Mouse (Mus musculus): Measurements from ENCODE around the gene Lyl1. TPM values are rescaled to one million over a fixed set of nuclear protein-coding genes. Genes with fewer than 3 reads are reported as not detected.

Lyl1 gene
- polyA plus RNA-seq, 1 experiment from 2014 or later, result 1.3 TPM

- Histone ChIP-seq H3K9me3 (ENCODE audit: control insufficient read depth, low read length) (no peaks in the 10 kb centered on the region), H3K27me3 (ENCODE audit: control insufficient read depth, insufficient read depth, low read length) (no peaks in the 10 kb centered on the region; the same call in 1 of the 2 replicates), H3K4me2 (ENCODE audit: low read depth, low read length) (no peak overlapping the region), H3K27ac (ENCODE audit: low read depth, low read length) (peak overlapping the region; percentile 73; the same call in 1 of the 2 replicates), H3K4me3 (ENCODE audit: low read depth, low read length) (no peak overlapping the region), H3K9ac (replicated peaks; ENCODE audit: low read depth, low read length) (no peak overlapping the region), H3K4me1 (ENCODE audit: control insufficient read depth, insufficient read depth, low read length) (peaks cover 34% of the 10 kb centered on the region), H3K36me3 (ENCODE audit: control insufficient read depth, insufficient read depth, low read length) (no peaks in the 10 kb centered on the region)
- WGBS, result 81% methylated on average over 16 of the region's 16 CpGs
- ATAC-seq (ENCODE audit: low read depth), result no peak
These were observed 28.7 kb downstream of the Lyl1 start for GRCm38 (mm10) chr8:84729921-84730362.

- peak overlapping the region; percentile 73 for H3K27ac ChIP-seq (ENCODE audit: low read depth, low read length)
- no peak overlapping the region for H3K4me2 ChIP-seq (ENCODE audit: low read depth, low read length)
- H3K4me3 ChIP-seq (ENCODE audit: low read depth, low read length), result no peak overlapping the region
- no peaks in the 10 kb centered on the region for H3K36me3 ChIP-seq (ENCODE audit: control insufficient read depth, insufficient read depth, low read length)
- no peaks in the 10 kb centered on the region; the same call in 1 of the 2 replicates for H3K27me3 ChIP-seq (ENCODE audit: control insufficient read depth, insufficient read depth, low read length)
- H3K9ac ChIP-seq (replicated peaks; ENCODE audit: low read depth, low read length), result 0 out of 2 replicates have a peak overlapping the region, but pooled peaks have one; percentile 5
- whole genome bisulfite sequencing, result 40% methylated on average over 9 of the region's 9 CpGs
- H3K4me1 ChIP-seq (ENCODE audit: control insufficient read depth, insufficient read depth, low read length), result peaks cover 37% of the 10 kb centered on the region
- H3K9me3 ChIP-seq (ENCODE audit: control insufficient read depth, low read length), result no peaks in the 10 kb centered on the region
- peak; percentile 31; the same call in 1 of the 2 replicates for ATAC-seq (ENCODE audit: low read depth)
These were observed 29.5 kb downstream of the Lyl1 start for GRCm38 (mm10) chr8:84730541-84731370.

GRCm38 (mm10) chr8:84731371-84732177, 30.3 kb downstream of the Lyl1 start:
- Histone ChIP-seq H3K27ac (ENCODE audit: low read depth, low read length) (peak overlapping the region; percentile 73), H3K4me1 (ENCODE audit: control insufficient read depth, insufficient read depth, low read length) (peaks cover 42% of the 10 kb centered on the region), H3K9me3 (ENCODE audit: control insufficient read depth, low read length) (no peaks in the 10 kb centered on the region), H3K36me3 (ENCODE audit: control insufficient read depth, insufficient read depth, low read length) (no peaks in the 10 kb centered on the region), H3K9ac (replicated peaks; ENCODE audit: low read depth, low read length) (no peak overlapping the region), H3K27me3 (ENCODE audit: control insufficient read depth, insufficient read depth, low read length) (peaks cover 4% of the 10 kb centered on the region), H3K4me3 (ENCODE audit: low read depth, low read length) (no peak overlapping the region), H3K4me2 (ENCODE audit: low read depth, low read length) (no peak overlapping the region)
- no peak for ATAC-seq (ENCODE audit: low read depth)
- 63% methylated on average over 11 of the region's 11 CpGs for WGBS

- 48% methylated on average over 5 of the region's 5 CpGs for WGBS
- Histone ChIP-seq H3K4me3 (ENCODE audit: low read depth, low read length) (no peak overlapping the region), H3K27me3 (ENCODE audit: control insufficient read depth, insufficient read depth, low read length) (peaks cover 4% of the 10 kb centered on the region), H3K36me3 (ENCODE audit: control insufficient read depth, insufficient read depth, low read length) (no peaks in the 10 kb centered on the region), H3K27ac (ENCODE audit: low read depth, low read length) (peak overlapping the region; percentile 73), H3K4me2 (ENCODE audit: low read depth, low read length) (no peak overlapping the region), H3K4me1 (ENCODE audit: control insufficient read depth, insufficient read depth, low read length) (peaks cover 43% of the 10 kb centered on the region), H3K9ac (replicated peaks; ENCODE audit: low read depth, low read length) (no peak overlapping the region), H3K9me3 (ENCODE audit: control insufficient read depth, low read length) (no peaks in the 10 kb centered on the region)
- ATAC-seq (ENCODE audit: low read depth), result no peak
These were observed 31.3 kb downstream of the Lyl1 start for GRCm38 (mm10) chr8:84732545-84732944.

GRCm38 (mm10) chr8:84732996-84733395, 31.7 kb downstream of the Lyl1 start:
- 52% methylated on average over 6 of the region's 6 CpGs for WGBS
- H3K36me3 ChIP-seq (ENCODE audit: control insufficient read depth, insufficient read depth, low read length), result no peaks in the 10 kb centered on the region
- H3K9ac ChIP-seq (replicated peaks; ENCODE audit: low read depth, low read length), result no peak overlapping the region
- H3K4me3 ChIP-seq (ENCODE audit: low read depth, low read length), result no peak overlapping the region
- H3K27ac ChIP-seq (ENCODE audit: low read depth, low read length), result peak overlapping the region; percentile 48; the same call in 1 of the 2 replicates
- H3K9me3 ChIP-seq (ENCODE audit: control insufficient read depth, low read length), result no peaks in the 10 kb centered on the region
- no peak overlapping the region for H3K4me2 ChIP-seq (ENCODE audit: low read depth, low read length)
- no peak for ATAC-seq (ENCODE audit: low read depth)
- H3K27me3 ChIP-seq (ENCODE audit: control insufficient read depth, insufficient read depth, low read length), result peaks cover 4% of the 10 kb centered on the region
- H3K4me1 ChIP-seq (ENCODE audit: control insufficient read depth, insufficient read depth, low read length), result peaks cover 47% of the 10 kb centered on the region

- peaks cover 8% of the 10 kb centered on the region for H3K27me3 ChIP-seq (ENCODE audit: control insufficient read depth, insufficient read depth, low read length)
- no peak overlapping the region for H3K4me2 ChIP-seq (ENCODE audit: low read depth, low read length)
- H3K4me1 ChIP-seq (ENCODE audit: control insufficient read depth, insufficient read depth, low read length), result peaks cover 50% of the 10 kb centered on the region
- H3K4me3 ChIP-seq (ENCODE audit: low read depth, low read length), result no peak overlapping the region
- H3K9ac ChIP-seq (replicated peaks; ENCODE audit: low read depth, low read length), result no peak overlapping the region
- H3K27ac ChIP-seq (ENCODE audit: low read depth, low read length), result no peak overlapping the region
- WGBS, result 91% methylated on average over 6 of the region's 6 CpGs
- no peak for ATAC-seq (ENCODE audit: low read depth)
- H3K9me3 ChIP-seq (ENCODE audit: control insufficient read depth, low read length), result no peaks in the 10 kb centered on the region
- H3K36me3 ChIP-seq (ENCODE audit: control insufficient read depth, insufficient read depth, low read length), result no peaks in the 10 kb centered on the region
These were observed 32.7 kb downstream of the Lyl1 start for GRCm38 (mm10) chr8:84733959-84734358.

GRCm38 (mm10) chr8:84734680-84735079, 33.4 kb downstream of the Lyl1 start:
- WGBS, result 95% methylated on average over 2 of the region's 2 CpGs
- Histone ChIP-seq H3K9me3 (ENCODE audit: control insufficient read depth, low read length) (no peaks in the 10 kb centered on the region), H3K4me3 (ENCODE audit: low read depth, low read length) (no peak overlapping the region), H3K4me1 (ENCODE audit: control insufficient read depth, insufficient read depth, low read length) (peaks cover 50% of the 10 kb centered on the region), H3K9ac (replicated peaks; ENCODE audit: low read depth, low read length) (no peak overlapping the region), H3K27me3 (ENCODE audit: control insufficient read depth, insufficient read depth, low read length) (peaks cover 12% of the 10 kb centered on the region), H3K4me2 (ENCODE audit: low read depth, low read length) (no peak overlapping the region), H3K36me3 (ENCODE audit: control insufficient read depth, insufficient read depth, low read length) (no peaks in the 10 kb centered on the region), H3K27ac (ENCODE audit: low read depth, low read length) (no peak overlapping the region)
- ATAC-seq (ENCODE audit: low read depth), result no peak

- Histone ChIP-seq H3K9me3 (ENCODE audit: control insufficient read depth, low read length) (no peaks in the 10 kb centered on the region), H3K4me3 (ENCODE audit: low read depth, low read length) (no peak overlapping the region), H3K27ac (ENCODE audit: low read depth, low read length) (no peak overlapping the region), H3K9ac (replicated peaks; ENCODE audit: low read depth, low read length) (0 out of 2 replicates have a peak overlapping the region, but pooled peaks have one; percentile 16), H3K36me3 (ENCODE audit: control insufficient read depth, insufficient read depth, low read length) (no peaks in the 10 kb centered on the region), H3K27me3 (ENCODE audit: control insufficient read depth, insufficient read depth, low read length) (peaks cover 13% of the 10 kb centered on the region), H3K4me2 (ENCODE audit: low read depth, low read length) (no peak overlapping the region), H3K4me1 (ENCODE audit: control insufficient read depth, insufficient read depth, low read length) (peaks cover 55% of the 10 kb centered on the region)
- no peak for ATAC-seq (ENCODE audit: low read depth)
- 37% methylated on average over 2 of the region's 2 CpGs for WGBS
These were observed 34.3 kb downstream of the Lyl1 start for GRCm38 (mm10) chr8:84735597-84735996.

Measured in neural tube, embryonic 14.5 days (tissue).